Mouse (Mus musculus): ENCODE measurements at regions not wholly inside any gene's neighbourhood (a gene's known extent, or its start where the extent isn't known, plus 50 kb on each side); places are given as distances from the start of the nearest gene placed in this dataset.
A peak's percentile ranks its signal among the peaks of the same experiment; 100 is the strongest.

- DNase-seq (ENCODE audit: low read depth), result no peak
These were observed 259.2 kb upstream of the Csf3r start for GRCm38 (mm10) chr4:125765171-125765570.

DNA sequence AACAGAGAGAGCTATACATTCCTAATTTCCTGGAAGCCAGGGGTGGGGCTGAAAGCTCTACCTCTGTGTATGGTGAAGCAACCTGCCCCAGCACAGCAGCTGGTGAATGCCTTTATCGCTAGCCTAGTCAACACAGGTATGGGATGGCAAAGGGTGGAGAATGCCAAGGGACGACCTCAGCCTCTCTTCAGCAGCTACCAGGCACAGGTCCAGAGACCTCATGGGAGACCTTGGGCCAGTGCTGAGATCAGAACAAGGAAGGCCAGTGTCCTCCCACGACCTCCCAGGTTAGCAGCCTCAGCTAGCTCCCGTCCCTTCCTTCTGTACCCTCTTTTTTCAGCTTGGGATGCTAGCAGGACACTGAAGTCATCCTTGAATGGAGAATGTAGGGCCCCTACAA lies 247.2 kb upstream of the Csf3r start:
- no peak for DNase-seq (ENCODE audit: low read depth)

- no peak for DNase-seq (ENCODE audit: low read depth)
These were observed 244.2 kb upstream of the Csf3r start for GRCm38 (mm10) chr4:125780113-125780512.

- DNase-seq (ENCODE audit: low read depth), result no peak
These were observed 243.3 kb upstream of the Csf3r start for GRCm38 (mm10) chr4:125780921-125781487.

GRCm38 (mm10) chr4:125782346-125782745 lies 242.0 kb upstream of the Csf3r start:
- no peak for DNase-seq (ENCODE audit: low read depth)

DNA sequence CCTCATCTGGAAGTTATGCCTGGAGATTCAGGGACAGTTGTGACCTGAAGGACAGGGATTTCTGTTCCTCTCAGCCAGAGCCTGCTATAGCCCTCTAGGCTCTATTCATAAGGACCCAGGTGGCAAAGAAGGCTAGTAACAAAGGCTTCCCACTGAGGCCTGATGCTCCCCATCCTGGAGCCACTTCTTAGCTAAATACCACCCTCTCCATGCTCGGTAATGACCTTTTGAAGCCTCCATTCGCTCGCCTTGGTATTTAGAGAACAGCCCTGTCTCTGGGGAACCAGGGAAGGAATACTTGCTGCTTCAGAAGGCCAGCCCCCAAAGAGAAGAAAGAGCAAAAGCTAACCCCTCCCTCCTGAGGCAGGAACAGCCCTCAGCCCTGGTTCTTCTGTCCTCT lies 238.3 kb upstream of the Csf3r start:
- no peak for DNase-seq (ENCODE audit: low read depth)

DNA sequence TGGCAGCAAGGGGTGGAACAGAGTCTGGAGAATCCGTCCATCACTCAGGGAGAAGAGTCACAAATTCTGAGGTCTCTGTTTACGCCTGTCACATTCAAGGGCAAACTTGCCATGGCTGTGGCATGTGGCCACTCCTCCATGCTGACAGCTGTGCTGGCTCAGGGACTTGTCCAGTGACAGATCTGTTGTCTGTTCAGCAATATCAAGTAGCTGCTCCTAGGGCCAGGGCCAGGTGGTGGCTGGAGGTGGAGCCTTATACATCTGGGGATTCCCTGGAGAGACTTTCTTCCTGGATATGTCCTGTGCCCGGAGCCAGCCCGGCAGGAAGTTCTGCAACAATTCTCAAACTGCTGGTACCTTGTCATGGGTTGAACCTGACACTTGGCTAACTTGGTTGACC lies 229.7 kb upstream of the Csf3r start:
- no peak for DNase-seq (ENCODE audit: low read depth)

- DNase-seq (ENCODE audit: low read depth), result no peak
These were observed 216.4 kb upstream of the Csf3r start for GRCm38 (mm10) chr4:125807923-125808322.

- no peak for DNase-seq (ENCODE audit: low read depth)
These were observed 214.8 kb upstream of the Csf3r start for GRCm38 (mm10) chr4:125809446-125810108.

- no peak for DNase-seq (ENCODE audit: low read depth)
These were observed 214.1 kb upstream of the Csf3r start for GRCm38 (mm10) chr4:125810247-125810646.

DNA sequence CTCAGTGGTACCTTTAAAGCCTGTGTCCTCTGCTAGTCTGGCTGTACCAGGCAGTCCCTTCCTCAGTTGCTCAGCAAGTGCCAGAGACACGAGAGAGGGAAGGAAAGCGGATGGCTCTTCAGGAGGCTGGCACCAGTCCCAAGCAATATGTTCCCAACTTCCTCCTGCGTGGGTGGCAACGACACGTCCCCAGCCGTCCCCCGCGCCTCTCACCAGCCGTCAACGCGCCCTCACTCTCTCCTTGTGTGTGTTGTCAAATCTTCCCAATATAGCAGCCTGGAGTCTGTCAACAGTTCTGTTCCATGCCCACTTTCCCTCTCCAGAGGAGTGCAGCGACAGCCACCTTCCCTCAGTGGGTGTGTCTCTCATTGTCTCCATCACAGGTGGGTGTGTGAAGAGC lies 210.0 kb upstream of the Csf3r start:
- no peak for DNase-seq (ENCODE audit: low read depth)

GRCm38 (mm10) chr4:125815276-125815675 lies 209.1 kb upstream of the Csf3r start:
- DNase-seq (ENCODE audit: low read depth), result no peak

GRCm38 (mm10) chr4:125824525-125824924 lies 199.8 kb upstream of the Csf3r start:
- no peak for DNase-seq (ENCODE audit: low read depth)

- DNase-seq (ENCODE audit: low read depth), result no peak
These were observed 197.9 kb upstream of the Csf3r start for GRCm38 (mm10) chr4:125826416-125826815.

DNA sequence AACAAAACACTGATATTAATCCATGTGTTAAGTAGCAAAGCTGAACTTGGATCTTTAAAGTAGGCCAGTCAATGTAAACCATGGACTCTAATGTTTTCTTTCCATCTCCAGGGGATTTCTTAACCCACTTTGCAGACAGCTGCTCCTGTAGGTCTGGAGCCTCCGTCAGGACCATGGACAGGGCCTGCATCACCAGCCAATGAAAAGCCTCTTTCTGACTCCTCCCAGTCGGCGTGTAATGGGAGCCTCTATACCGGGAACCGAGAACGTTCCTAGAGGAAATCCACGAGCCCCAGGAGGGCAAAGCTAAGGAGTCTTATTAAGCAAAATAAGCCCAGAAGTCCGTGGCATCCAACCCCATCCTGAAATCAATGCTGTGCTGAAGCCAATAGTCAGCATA lies 189.1 kb upstream of the Csf3r start:
- DNase-seq (ENCODE audit: low read depth), result peak; percentile 11

DNA sequence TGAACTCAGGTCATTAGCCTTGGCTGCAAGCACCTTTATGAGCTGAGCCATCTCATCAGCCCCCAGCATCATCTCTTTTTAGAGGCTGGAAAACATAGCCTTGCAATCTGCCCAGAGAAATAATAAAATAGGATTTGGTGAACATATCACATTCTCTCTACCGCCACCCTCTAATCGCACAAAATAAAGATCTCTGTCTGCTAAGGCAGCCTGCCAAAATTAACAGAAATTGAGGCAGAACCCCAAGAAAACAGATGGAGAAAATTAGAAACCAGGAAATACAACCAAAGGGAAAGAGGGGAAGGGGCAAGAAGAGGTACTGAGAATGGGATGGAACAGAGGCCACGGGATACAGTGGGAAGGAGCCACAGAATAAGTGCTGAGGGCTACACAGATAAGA lies 176.8 kb upstream of the Csf3r start:
- DNase-seq (ENCODE audit: low read depth), result no peak

DNA sequence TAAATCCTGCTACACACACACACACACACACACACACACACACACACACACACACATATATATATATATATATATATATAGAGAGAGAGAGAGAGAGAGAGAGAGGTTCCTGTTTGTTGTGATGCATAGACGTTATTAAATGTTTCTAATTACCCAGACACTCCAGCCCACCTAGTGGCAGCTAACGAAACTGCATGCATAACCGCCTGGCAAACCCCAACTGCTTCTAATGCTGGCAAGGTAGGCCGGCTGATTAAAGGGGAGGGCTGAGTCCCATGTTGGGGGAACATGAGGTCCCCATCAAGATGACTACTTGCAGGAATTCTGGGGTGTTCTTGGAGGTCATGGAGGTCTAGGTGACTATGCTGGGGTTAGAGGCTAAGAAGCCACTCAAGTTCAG lies 174.1 kb upstream of the Csf3r start:
- DNase-seq (ENCODE audit: low read depth), result peak; percentile 45

- no peak for DNase-seq (ENCODE audit: low read depth)
These were observed 171.8 kb upstream of the Csf3r start for GRCm38 (mm10) chr4:125852545-125852944.

GRCm38 (mm10) chr4:125855983-125856591 lies 168.3 kb upstream of the Csf3r start:
- DNase-seq (ENCODE audit: low read depth), result no peak

- no peak for DNase-seq (ENCODE audit: low read depth)
These were observed 167.6 kb upstream of the Csf3r start for GRCm38 (mm10) chr4:125856781-125857180.

GRCm38 (mm10) chr4:125865057-125865456 lies 159.3 kb upstream of the Csf3r start:
- DNase-seq (ENCODE audit: low read depth), result no peak

- no peak for DNase-seq (ENCODE audit: low read depth)
These were observed 158.6 kb upstream of the Csf3r start for GRCm38 (mm10) chr4:125865728-125866127.

GRCm38 (mm10) chr4:125871211-125871610 lies 153.1 kb upstream of the Csf3r start:
- no peak for DNase-seq (ENCODE audit: low read depth)

GRCm38 (mm10) chr4:125880028-125880427 lies 144.3 kb upstream of the Csf3r start:
- no peak for DNase-seq (ENCODE audit: low read depth)

All from induced T-regulatory cell, adult 2 months (primary cell).